Mouse (Mus musculus) limb, embryonic 10.5 days (tissue): Measurements from ENCODE around the gene Arid2. TPM values are rescaled to one million over a fixed set of nuclear protein-coding genes. Genes with fewer than 3 reads are reported as not detected.
"Not testable (repeated sequence)": the region's sequence is repeated elsewhere in the genome, so short reads cannot be mapped to it uniquely, and the experiment has no call there.

Source experiments
- DNase-seq: peaks from one replicate; pipeline ENCODE4 v3.0.0-alpha.2; 2017; ENCODE audit warnings: low spot score
- H3K27ac ChIP-seq: fragments of 300-500 bp; sonication (generic); 2 replicates; pipeline ENCODE4 v1.5.1; 2016; ENCODE audit warnings: mild to moderate bottlenecking
- H3K27me3 ChIP-seq: fragments of 300-500 bp; sonication (generic); 2 replicates; pipeline ENCODE4 v1.6.1; 2016; ENCODE audit warnings: low read depth, mild to moderate bottlenecking; ENCODE audit not compliant: poor library complexity, severe bottlenecking
- H3K36me3 ChIP-seq: fragments of 300-500 bp; sonication (generic); 2 replicates; pipeline ENCODE4 v1.6.1; 2016; ENCODE audit warnings: mild to moderate bottlenecking, moderate library complexity
- H3K4me1 ChIP-seq: fragments of 300-500 bp; sonication (generic); 2 replicates; pipeline ENCODE4 v1.6.1; 2016
- H3K4me3 ChIP-seq: fragments of 300-500 bp; sonication (generic); 2 replicates; pipeline ENCODE4 v1.5.1; 2016; ENCODE audit warnings: mild to moderate bottlenecking, moderate library complexity
- H3K9me3 ChIP-seq: fragments of 300-500 bp; sonication (generic); replicated peaks from 2 replicates; pipeline ENCODE4 v1.6.1; 2016; ENCODE audit warnings: mild to moderate bottlenecking
- WGBS: fragments of 180-500 bp; shearing (Covaris S2); methylation state at CpG from one replicate; pipeline ENCODE4 v1.1.7; 2016; 5-methylcytosine and 5-hydroxymethylcytosine counted together
- polyA plus RNA-seq: library from polyadenylated mRNA; unstranded; fragments of >200 nt; fragmentation: Nextera tagmentation; extraction: Ambion mirVana; gene quantifications from 2 replicates; pipeline ENCODE4 v1.2.1, GENCODE M21; 2016

Arid2 gene
- polyA plus RNA-seq, 1 experiment from 2014 or later = 34.9 TPM

- Histone ChIP-seq H3K4me1 (peaks cover 21% of the 10 kb centered on the region), H3K27me3 (no peaks in the 10 kb centered on the region), H3K9me3 (no peaks in the 10 kb centered on the region), H3K36me3 (peaks cover 19% of the 10 kb centered on the region), H3K4me3 (peak overlapping the region; percentile 84), H3K27ac (peak overlapping the region; percentile 100)
- DNase-seq = peak; percentile 70
- WGBS = 3% methylated on average over 89 of the region's 97 CpGs
Observed at GRCm38 (mm10) chr15:96287976-96288835, 888 bp downstream of the Arid2 start.

DNA sequence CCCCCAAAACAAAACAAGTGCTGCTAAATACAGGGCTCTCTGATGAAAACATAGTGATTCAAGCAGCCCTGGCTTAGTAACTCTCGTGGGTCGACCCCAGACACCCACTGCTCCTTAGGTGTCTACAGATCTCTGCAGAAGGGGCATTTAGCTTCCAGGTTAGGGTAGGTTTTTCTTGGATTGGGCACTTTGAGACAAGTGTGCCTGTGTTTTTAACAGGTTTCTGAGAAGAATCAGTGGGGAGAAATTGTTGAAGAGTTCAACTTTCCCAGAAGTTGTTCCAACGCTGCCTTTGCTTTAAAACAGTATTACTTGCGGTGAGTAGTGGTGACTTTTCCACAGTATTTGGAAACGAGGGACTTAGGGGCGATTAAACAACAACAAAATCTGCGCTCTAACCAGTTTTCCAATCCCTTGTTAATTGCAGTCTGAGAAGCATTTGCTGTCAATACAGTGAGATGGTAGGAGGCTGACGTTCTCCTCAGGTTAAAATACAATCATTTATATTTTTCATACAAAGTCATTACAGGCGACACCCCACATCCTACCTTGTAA lies 1.6 kb downstream of the Arid2 start:
- H3K36me3 ChIP-seq = peaks cover 25% of the 10 kb centered on the region
- no peaks in the 10 kb centered on the region for H3K27me3 ChIP-seq
- no peak for DNase-seq
- WGBS = 8% methylated on average over 9 of the region's 9 CpGs
- H3K9me3 ChIP-seq = no peaks in the 10 kb centered on the region
- peak overlapping the region; percentile 100 for H3K27ac ChIP-seq
- peak overlapping the region; percentile 84 for H3K4me3 ChIP-seq
- H3K4me1 ChIP-seq = peaks cover 14% of the 10 kb centered on the region

- Histone ChIP-seq H3K4me1 (peaks cover 10% of the 10 kb centered on the region), H3K27ac (no peak overlapping the region), H3K4me3 (peak overlapping the region; percentile 84; the same call in 1 of the 2 replicates), H3K27me3 (no peaks in the 10 kb centered on the region), H3K36me3 (peaks cover 35% of the 10 kb centered on the region), H3K9me3 (no peaks in the 10 kb centered on the region)
- DNase-seq = no peak
- WGBS = 88% methylated on average over 1 of the region's 1 CpGs
Observed at GRCm38 (mm10) chr15:96290001-96290400, 2.7 kb downstream of the Arid2 start.

DNA sequence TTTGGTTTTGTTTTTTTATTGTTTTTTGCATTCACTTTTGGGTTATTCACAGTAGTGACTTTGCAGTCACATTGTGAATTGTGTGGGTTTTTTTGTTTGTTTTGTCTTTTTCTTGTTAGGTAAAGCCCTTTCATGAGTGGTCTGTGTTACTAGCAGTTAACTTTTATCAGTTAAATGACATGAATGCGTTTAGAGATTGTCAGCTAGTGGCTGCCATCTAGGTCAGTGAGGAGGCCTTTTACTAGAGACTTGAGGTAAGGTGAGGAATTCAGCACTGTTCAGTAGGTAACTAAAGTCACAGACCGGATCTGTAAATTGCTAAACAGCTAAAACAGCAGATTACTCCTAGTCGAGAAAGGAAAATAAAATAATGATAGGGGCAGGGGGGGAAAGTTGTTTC lies 6.1 kb downstream of the Arid2 start:
- Histone ChIP-seq H3K4me3 (no peak overlapping the region), H3K27me3 (no peaks in the 10 kb centered on the region), H3K36me3 (peaks cover 56% of the 10 kb centered on the region), H3K27ac (no peak overlapping the region), H3K4me1 (peaks cover 10% of the 10 kb centered on the region), H3K9me3 (no peaks in the 10 kb centered on the region)
- 54% methylated on average over 3 of the region's 3 CpGs for WGBS
- no peak for DNase-seq

- Histone ChIP-seq H3K27me3 (no peaks in the 10 kb centered on the region), H3K4me1 (no peaks in the 10 kb centered on the region), H3K27ac (no peak overlapping the region), H3K4me3 (no peak overlapping the region), H3K36me3 (peaks cover 72% of the 10 kb centered on the region), H3K9me3 (no peaks in the 10 kb centered on the region)
- DNase-seq = no peak
- WGBS = 91% methylated on average over 9 of the region's 9 CpGs
Observed at GRCm38 (mm10) chr15:96297078-96297590, 9.8 kb downstream of the Arid2 start.

- H3K4me1 ChIP-seq = no peaks in the 10 kb centered on the region
- H3K9me3 ChIP-seq = no peaks in the 10 kb centered on the region
- H3K36me3 ChIP-seq = peaks cover 72% of the 10 kb centered on the region
- no peak overlapping the region for H3K4me3 ChIP-seq
- WGBS = 94% methylated on average over 9 of the region's 9 CpGs
- no peak for DNase-seq
- H3K27ac ChIP-seq = no peak overlapping the region
- no peaks in the 10 kb centered on the region for H3K27me3 ChIP-seq
Observed at GRCm38 (mm10) chr15:96297623-96298188, 10.4 kb downstream of the Arid2 start.

- Histone ChIP-seq H3K36me3 (peaks cover 72% of the 10 kb centered on the region), H3K4me3 (no peak overlapping the region), H3K27ac (no peak overlapping the region), H3K4me1 (no peaks in the 10 kb centered on the region), H3K27me3 (no peaks in the 10 kb centered on the region), H3K9me3 (no peaks in the 10 kb centered on the region)
- no peak for DNase-seq
- WGBS = 91% methylated on average over 6 of the region's 6 CpGs
Observed at GRCm38 (mm10) chr15:96309310-96309709, 22.0 kb downstream of the Arid2 start.

- 92% methylated on average over 1 of the region's 1 CpGs for WGBS
- Histone ChIP-seq H3K36me3 (peaks cover 59% of the 10 kb centered on the region), H3K27ac (no peak overlapping the region), H3K9me3 (no peaks in the 10 kb centered on the region), H3K27me3 (no peaks in the 10 kb centered on the region), H3K4me1 (no peaks in the 10 kb centered on the region; the same call in 1 of the 2 replicates), H3K4me3 (no peak overlapping the region)
- DNase-seq = no peak
Observed at GRCm38 (mm10) chr15:96312902-96313301, 25.6 kb downstream of the Arid2 start.

DNA sequence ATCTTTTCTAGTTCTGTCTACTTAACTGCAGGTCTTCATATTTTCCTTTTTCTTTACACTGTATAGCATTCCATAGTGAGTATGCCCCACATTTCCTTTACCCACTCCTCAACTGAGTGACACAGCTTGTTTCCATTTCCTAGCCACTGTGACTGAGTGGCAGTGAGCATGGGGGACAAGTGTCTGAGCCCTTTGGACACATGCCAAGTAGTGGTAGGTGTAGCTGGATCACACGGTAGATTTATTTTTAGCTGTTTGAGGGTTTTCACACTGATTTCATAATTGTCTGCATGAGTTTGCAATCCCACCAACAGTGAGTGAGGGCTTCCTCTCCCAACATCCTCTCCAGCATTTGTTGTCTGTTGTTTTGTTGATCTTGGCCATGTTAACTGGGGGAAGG lies 28.3 kb downstream of the Arid2 start:
- Histone ChIP-seq H3K9me3 (no peaks in the 10 kb centered on the region), H3K4me1 (peaks cover 4% of the 10 kb centered on the region; the same call in 1 of the 2 replicates), H3K36me3 (peaks cover 51% of the 10 kb centered on the region), H3K27ac (no peak overlapping the region), H3K27me3 (no peaks in the 10 kb centered on the region), H3K4me3 (no peak overlapping the region)
- 84% methylated on average over 1 of the region's 1 CpGs for WGBS
- no peak for DNase-seq

GRCm38 (mm10) chr15:96319335-96319734 lies 32.0 kb downstream of the Arid2 start:
- WGBS = 83% methylated on average over 8 of the region's 8 CpGs
- H3K27me3 ChIP-seq = no peaks in the 10 kb centered on the region
- peaks cover 40% of the 10 kb centered on the region for H3K36me3 ChIP-seq
- DNase-seq = no peak
- peaks cover 4% of the 10 kb centered on the region; the same call in 1 of the 2 replicates for H3K4me1 ChIP-seq
- H3K4me3 ChIP-seq = no peak overlapping the region
- H3K9me3 ChIP-seq = no peaks in the 10 kb centered on the region
- H3K27ac ChIP-seq = no peak overlapping the region

GRCm38 (mm10) chr15:96325726-96326328 lies 38.5 kb downstream of the Arid2 start:
- Histone ChIP-seq H3K9me3 (no peaks in the 10 kb centered on the region), H3K27ac (no peak overlapping the region), H3K36me3 (peaks cover 48% of the 10 kb centered on the region), H3K27me3 (no peaks in the 10 kb centered on the region), H3K4me1 (no peaks in the 10 kb centered on the region), H3K4me3 (no peak overlapping the region)
- 94% methylated on average over 7 of the region's 7 CpGs for WGBS
- no peak for DNase-seq

GRCm38 (mm10) chr15:96328722-96329121 lies 41.4 kb downstream of the Arid2 start:
- H3K4me1 ChIP-seq = not testable (repeated sequence)

More at GRCm38 (mm10) chr15:96328722-96329121, 41.4 kb downstream of the Arid2 start:
- WGBS = 89% methylated on average over 4 of the region's 4 CpGs
- not testable (repeated sequence) for H3K27ac ChIP-seq, H3K9me3 ChIP-seq, H3K27me3 ChIP-seq, H3K4me3 ChIP-seq, DNase-seq
- H3K36me3 ChIP-seq = peaks cover 43% of the 10 kb centered on the region
